Mouse (Mus musculus): ENCODE data around the gene Enox1. TPM values are rescaled to one million over a fixed set of nuclear protein-coding genes. Genes with fewer than 3 reads are reported as not detected.
A peak's percentile ranks its signal among the peaks of the same experiment; 100 is the strongest.

Gene Enox1
- polyA plus RNA-seq, 1 experiment, result 3.1 TPM

DNA sequence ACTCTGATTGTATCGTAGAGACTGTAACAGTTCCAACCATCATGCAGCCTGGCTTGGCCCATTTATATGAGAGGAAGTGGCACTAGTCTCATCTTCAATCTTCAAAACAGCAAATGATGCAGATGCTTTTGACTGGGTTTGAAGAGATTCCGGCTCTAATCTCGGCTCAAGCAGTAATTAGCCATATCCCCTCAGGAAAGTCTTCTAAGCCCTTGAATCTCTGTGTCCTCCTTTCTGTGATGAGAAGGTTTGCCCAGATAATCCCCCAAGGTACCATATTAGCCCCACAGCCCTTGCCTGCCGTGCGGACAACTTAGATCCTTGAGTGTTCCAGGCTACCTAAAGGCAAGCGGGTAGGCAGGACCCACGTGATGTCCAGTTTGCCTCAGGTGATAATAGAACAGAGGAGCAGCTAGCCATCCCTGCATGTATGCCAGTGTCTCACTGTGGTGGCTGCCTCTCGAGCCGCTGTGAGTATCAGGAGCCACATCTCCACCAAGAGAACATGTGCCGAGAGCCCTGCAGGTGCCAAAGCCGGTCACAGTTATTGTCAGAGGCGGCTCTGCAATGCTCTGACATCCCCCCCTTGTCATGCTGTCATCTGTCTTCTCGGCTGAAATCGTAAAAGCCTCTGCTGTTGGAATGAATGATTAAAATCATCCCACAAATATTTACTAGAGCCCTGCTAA, 442.6 kb downstream of the Enox1 start:
- no peak for TF ChIP-seq MYOG (IDR thresholded peaks at IDR 0.05; ENCODE audit: control insufficient read depth in 1 of 3, insufficient read depth in 1 of 3, insufficient read length in 2 of 3, low read depth in 2 of 3)
- TF ChIP-seq POLR2A (IDR thresholded peaks at IDR 0.05; ENCODE audit: insufficient read length, low read depth), result no peak
- no peak for TF ChIP-seq MYOD1 (IDR thresholded peaks at IDR 0.05; ENCODE audit: control insufficient read depth in 1 of 3, insufficient read length in 2 of 3, low read depth in 2 of 3)
- TF ChIP-seq USF1 (IDR thresholded peaks at IDR 0.05; ENCODE audit: low read depth), result no peak
- TF ChIP-seq TCF12 (IDR thresholded peaks at IDR 0.05; ENCODE audit: insufficient read depth, poor library complexity, severe bottlenecking), result no peak
- TF ChIP-seq MAX (IDR thresholded peaks at IDR 0.05; ENCODE audit: low read depth), result no peak
- no peak for TF ChIP-seq REST (IDR thresholded peaks at IDR 0.05; ENCODE audit: insufficient read depth, insufficient read length)
- no peak for TF ChIP-seq CEBPB (IDR thresholded peaks at IDR 0.05; ENCODE audit: insufficient read depth, poor library complexity, severe bottlenecking)
- no peak for TF ChIP-seq TCF3 (IDR thresholded peaks at IDR 0.05; ENCODE audit: insufficient read length, low read depth)
- no peak for TF ChIP-seq SRF (IDR thresholded peaks at IDR 0.05; ENCODE audit: control insufficient read depth, insufficient read length, low read depth)
- Histone ChIP-seq H3K36me3 (ENCODE audit: control insufficient read depth, insufficient read depth) (no peaks in the 10 kb centered on the region), H3K27me3 (ENCODE audit: control insufficient read depth, insufficient read depth, insufficient read length) (no peaks in the 10 kb centered on the region), H3ac (ENCODE audit: control insufficient read depth, insufficient read length) (no peak overlapping the region), H3K4me2 (ENCODE audit: low read depth) (no peak overlapping the region), H3K4me3 (no peak overlapping the region), H3K79me2 (ENCODE audit: control insufficient read depth, insufficient read depth) (no peaks in the 10 kb centered on the region)

DNA sequence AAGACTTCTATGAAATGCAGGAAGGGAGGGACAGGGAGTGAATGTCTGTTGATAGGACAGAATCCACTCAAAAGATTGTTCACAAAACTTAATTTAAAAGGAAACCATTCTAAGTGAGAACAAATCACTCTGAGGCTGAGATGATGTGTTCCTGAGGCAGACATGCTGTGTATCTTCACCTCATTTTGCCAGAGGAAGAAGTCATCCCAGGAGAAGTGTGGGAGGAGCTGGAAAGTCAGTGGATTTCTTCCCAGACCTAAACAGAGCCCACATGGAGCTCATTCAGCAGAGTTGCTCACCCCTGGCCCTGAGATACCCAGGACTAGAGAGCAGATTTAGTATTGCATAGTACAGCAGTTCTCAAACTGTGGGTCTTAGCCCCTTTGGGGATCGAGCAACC, 444.2 kb downstream of the Enox1 start:
- no peaks in the 10 kb centered on the region for H3K79me2 ChIP-seq (ENCODE audit: control insufficient read depth, insufficient read depth)
- H3ac ChIP-seq (ENCODE audit: control insufficient read depth, insufficient read length), result no peak overlapping the region
- H3K36me3 ChIP-seq (ENCODE audit: control insufficient read depth, insufficient read depth), result no peaks in the 10 kb centered on the region
- no peak overlapping the region for H3K4me2 ChIP-seq (ENCODE audit: low read depth)
- H3K4me3 ChIP-seq, result no peak overlapping the region
- TF ChIP-seq TCF12 (IDR thresholded peaks at IDR 0.05; ENCODE audit: insufficient read depth, poor library complexity, severe bottlenecking), result no peak
- no peak for TF ChIP-seq SRF (IDR thresholded peaks at IDR 0.05; ENCODE audit: control insufficient read depth, insufficient read length, low read depth)
- H3K27me3 ChIP-seq (ENCODE audit: control insufficient read depth, insufficient read depth, insufficient read length), result no peaks in the 10 kb centered on the region

DNA sequence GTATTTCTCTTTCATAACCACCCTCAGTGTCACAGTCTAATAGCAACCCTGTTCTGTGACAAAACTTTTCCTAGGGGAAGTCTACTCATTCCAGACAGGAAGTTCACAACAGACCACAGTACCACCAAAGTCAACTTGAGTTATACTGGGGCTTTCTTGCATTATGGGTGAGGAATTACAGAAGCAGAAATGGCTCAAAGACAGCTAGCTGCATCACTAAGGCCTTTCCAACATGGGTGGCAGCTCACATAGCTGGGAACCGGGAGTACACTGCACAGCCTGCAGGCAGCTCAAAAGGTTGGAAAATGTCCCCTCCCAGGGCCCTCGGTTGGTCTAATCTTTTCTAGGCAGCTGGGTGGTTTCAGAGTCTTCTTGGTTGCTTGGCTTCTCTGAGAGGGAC, 444.9 kb downstream of the Enox1 start:
- Histone ChIP-seq H3K36me3 (ENCODE audit: control insufficient read depth, insufficient read depth) (no peaks in the 10 kb centered on the region), H3K79me2 (ENCODE audit: control insufficient read depth, insufficient read depth) (no peaks in the 10 kb centered on the region), H3K27me3 (ENCODE audit: control insufficient read depth, insufficient read depth, insufficient read length) (no peaks in the 10 kb centered on the region), H3ac (ENCODE audit: control insufficient read depth, insufficient read length) (no peak overlapping the region), H3K4me3 (no peak overlapping the region), H3K4me2 (ENCODE audit: low read depth) (no peak overlapping the region)
- TF ChIP-seq REST (IDR thresholded peaks at IDR 0.05; ENCODE audit: insufficient read depth, insufficient read length) (no peak), TCF12 (IDR thresholded peaks at IDR 0.05; ENCODE audit: insufficient read depth, poor library complexity, severe bottlenecking) (no peak), MAX (IDR thresholded peaks at IDR 0.05; ENCODE audit: low read depth) (no peak), USF1 (IDR thresholded peaks at IDR 0.05; ENCODE audit: low read depth) (no peak), MYOG (IDR thresholded peaks at IDR 0.05; ENCODE audit: control insufficient read depth in 1 of 3, insufficient read depth in 1 of 3, insufficient read length in 2 of 3, low read depth in 2 of 3) (no peak), MYOD1 (IDR thresholded peaks at IDR 0.05; ENCODE audit: control insufficient read depth in 1 of 3, insufficient read length in 2 of 3, low read depth in 2 of 3) (no peak), SRF (IDR thresholded peaks at IDR 0.05; ENCODE audit: control insufficient read depth, insufficient read length, low read depth) (no peak), POLR2AphosphoS2 (IDR thresholded peaks at IDR 0.05; ENCODE audit: insufficient read length, low read depth) (no peak), TCF3 (IDR thresholded peaks at IDR 0.05; ENCODE audit: insufficient read length, low read depth) (no peak), POLR2A (IDR thresholded peaks at IDR 0.05; ENCODE audit: insufficient read length, low read depth) (no peak), CEBPB (IDR thresholded peaks at IDR 0.05; ENCODE audit: insufficient read depth, poor library complexity, severe bottlenecking) (no peak), E2F4 (IDR thresholded peaks at IDR 0.05; ENCODE audit: insufficient read depth) (no peak)

DNA sequence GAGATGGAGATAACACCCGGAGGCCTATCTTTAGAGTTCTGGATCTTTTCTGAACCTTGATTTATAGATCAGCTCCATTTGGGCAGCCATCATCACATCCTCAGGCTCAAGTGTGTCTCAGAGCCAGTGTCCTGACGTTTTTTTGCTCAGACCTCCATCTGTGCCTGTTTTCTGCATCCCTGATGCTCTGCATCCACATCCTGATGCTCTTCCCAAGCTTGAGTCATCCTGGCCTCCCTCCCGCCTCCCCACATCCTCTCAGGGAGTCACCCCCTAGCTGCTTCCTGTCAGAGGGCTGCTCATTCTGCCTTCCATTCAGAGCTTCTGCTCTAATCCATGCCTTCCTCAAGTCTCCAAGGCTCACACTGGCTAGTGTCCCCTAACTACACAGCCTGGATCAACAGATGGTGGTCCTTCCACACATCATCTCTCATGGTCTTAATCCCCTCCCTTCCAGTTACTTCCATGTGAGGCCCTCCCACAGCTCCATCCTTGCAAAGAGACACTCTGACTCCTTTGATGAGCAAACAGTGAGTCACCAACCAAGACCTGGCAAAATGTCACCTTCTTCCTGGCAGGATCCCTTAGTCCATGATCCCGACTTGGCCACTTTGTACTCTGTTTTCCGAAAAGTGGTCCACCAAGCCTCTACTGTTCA, 451.7 kb downstream of the Enox1 start:
- Histone ChIP-seq H3K27me3 (ENCODE audit: control insufficient read depth, insufficient read depth, insufficient read length) (no peaks in the 10 kb centered on the region), H3K4me3 (no peak overlapping the region), H3K36me3 (ENCODE audit: control insufficient read depth, insufficient read depth) (no peaks in the 10 kb centered on the region), H3K4me2 (ENCODE audit: low read depth) (peak overlapping the region; percentile 43), H3ac (ENCODE audit: control insufficient read depth, insufficient read length) (no peak overlapping the region), H3K79me2 (ENCODE audit: control insufficient read depth, insufficient read depth) (no peaks in the 10 kb centered on the region)
- no peak for TF ChIP-seq TCF12 (IDR thresholded peaks at IDR 0.05; ENCODE audit: insufficient read depth, poor library complexity, severe bottlenecking)
- no peak for TF ChIP-seq POLR2A (IDR thresholded peaks at IDR 0.05; ENCODE audit: insufficient read length, low read depth)
- TF ChIP-seq TCF3 (IDR thresholded peaks at IDR 0.05; ENCODE audit: insufficient read length, low read depth), result no peak
- no peak for TF ChIP-seq CEBPB (IDR thresholded peaks at IDR 0.05; ENCODE audit: insufficient read depth, poor library complexity, severe bottlenecking)
- no peak for TF ChIP-seq MYOD1 (IDR thresholded peaks at IDR 0.05; ENCODE audit: control insufficient read depth in 1 of 3, insufficient read length in 2 of 3, low read depth in 2 of 3)
- no peak for TF ChIP-seq MYOG (IDR thresholded peaks at IDR 0.05; ENCODE audit: control insufficient read depth in 1 of 3, insufficient read depth in 1 of 3, insufficient read length in 2 of 3, low read depth in 2 of 3)
- TF ChIP-seq USF1 (IDR thresholded peaks at IDR 0.05; ENCODE audit: low read depth), result no peak
- no peak for TF ChIP-seq E2F4 (IDR thresholded peaks at IDR 0.05; ENCODE audit: insufficient read depth)
- no peak for TF ChIP-seq REST (IDR thresholded peaks at IDR 0.05; ENCODE audit: insufficient read depth, insufficient read length)
- no peak for TF ChIP-seq MAX (IDR thresholded peaks at IDR 0.05; ENCODE audit: low read depth)
- TF ChIP-seq SRF (IDR thresholded peaks at IDR 0.05; ENCODE audit: control insufficient read depth, insufficient read length, low read depth), result no peak
- TF ChIP-seq POLR2AphosphoS2 (IDR thresholded peaks at IDR 0.05; ENCODE audit: insufficient read length, low read depth), result no peak

Data from myocyte (in vitro differentiated cells).